Comparison of ENCODE assay signal across 8 mouse cellular contexts in genomic region chr13:83730155-83730712, GRCm38 (mm10).
DNase-seq lines count a peak whose midpoint lies in the region; ATAC-seq and TF ChIP-seq lines count a peak whose summit lies in the region.

No protein-coding gene starts in this region.

- no peak for ATAC-seq in erythroblast, adult 5-6 weeks (replicated peaks; ENCODE audit: low FRiP score, poor library complexity, severe bottlenecking)
- ATAC-seq in heart, embryonic 15.5 days (replicated peaks; ENCODE audit: insufficient number of reproducible peaks, insufficient read depth, low FRiP score, low read depth), result 0 out of 2 replicates have a peak, but pooled peaks have one; percentile 2
- ATAC-seq in megakaryocyte progenitor cell, adult 5-6 weeks (replicated peaks; ENCODE audit: poor library complexity), result peak; percentile 7; the same call in 1 of the 2 replicates

- intact Hi-C loops in left cerebral cortex, postnatal 25 days (cut with DNase I), result loop anchor here (2.0 kb wide), 1 partner anchor 619 kb away; no protein-coding TSS in a partner anchor

- no peak for DNase-seq in adrenal gland, postnatal 25 days
- no peak for DNase-seq in left cerebral cortex, postnatal 25 days (ENCODE audit: low spot score in 2 of 2)
- no peak for DNase-seq in spleen, adult 18-20 months

- TF ChIP-seq POLR2A in ES-Bruce4 (IDR thresholded peaks at IDR 0.05; ENCODE audit: insufficient read depth, low read length), result no peak

- peaks cover 97% of the 10 kb centered on the region for H3K27me3 ChIP-seq in erythroblast, embryonic 14.5 days (ENCODE audit: control insufficient read depth)
- H3K27me3 ChIP-seq in ES-Bruce4 (ENCODE audit: control insufficient read depth, insufficient read depth, low read length, poor library complexity, severe bottlenecking), result peaks cover 23% of the 10 kb centered on the region
- peaks cover 85% of the 10 kb centered on the region for H3K27me3 ChIP-seq in heart, embryonic 15.5 days

- H3K9me3 ChIP-seq in erythroblast, embryonic 14.5 days (ENCODE audit: control insufficient read depth, low read length), result peaks cover 2% of the 10 kb centered on the region; the same call in 1 of the 2 replicates
- H3K9me3 ChIP-seq in ES-Bruce4 (replicated peaks; ENCODE audit: control insufficient read depth, insufficient read depth, low read length, poor library complexity, severe bottlenecking), result no peaks in the 10 kb centered on the region
- 0 out of 2 replicates have a peak, but pooled peaks cover under 1% of the 10 kb centered on the region for H3K9me3 ChIP-seq in heart, embryonic 15.5 days (replicated peaks)

- H3K9ac ChIP-seq in ES-Bruce4 (ENCODE audit: low read depth, poor library complexity, severe bottlenecking), result peak overlapping the region; percentile 89
- H3K9ac ChIP-seq in heart, embryonic 15.5 days, result peak overlapping the region; percentile 70

- no peaks in the 10 kb centered on the region for H3K36me3 ChIP-seq in erythroblast, embryonic 14.5 days (ENCODE audit: control insufficient read depth)
- no peaks in the 10 kb centered on the region for H3K36me3 ChIP-seq in ES-Bruce4 (ENCODE audit: control insufficient read depth, insufficient read depth, low read length, poor library complexity, severe bottlenecking)
- H3K36me3 ChIP-seq in heart, embryonic 15.5 days, result no peaks in the 10 kb centered on the region

- H3K4me2 ChIP-seq in heart, embryonic 15.5 days, result peak overlapping the region; percentile 98

- 1% methylated on average over 16 of the region's 16 CpGs for WGBS in heart, embryonic 15.5 days

- TF ChIP-seq EP300 in ES-Bruce4 (IDR thresholded peaks at IDR 0.05; ENCODE audit: insufficient read depth, low read depth, low read length), result no peak

- H3K27ac ChIP-seq in ES-Bruce4 (ENCODE audit: insufficient read depth, low read length), result no peak overlapping the region
- H3K27ac ChIP-seq in heart, embryonic 15.5 days, result peak overlapping the region; percentile 78

- H3K4me3 ChIP-seq in erythroblast, embryonic 14.5 days (replicated peaks), result peak overlapping the region; percentile 40
- peak overlapping the region; percentile 78 for H3K4me3 ChIP-seq in ES-Bruce4 (ENCODE audit: low read depth, low read length)
- H3K4me3 ChIP-seq in heart, embryonic 15.5 days, result peak overlapping the region; percentile 72

- no peak for TF ChIP-seq CTCF in ES-Bruce4 (IDR thresholded peaks at IDR 0.05; ENCODE audit: low read depth, low read length)

- H3K4me1 ChIP-seq in erythroblast, embryonic 14.5 days (ENCODE audit: control insufficient read depth), result no peaks in the 10 kb centered on the region
- no peaks in the 10 kb centered on the region for H3K4me1 ChIP-seq in ES-Bruce4 (ENCODE audit: control insufficient read depth, insufficient read depth, low read length)
- peaks cover 32% of the 10 kb centered on the region for H3K4me1 ChIP-seq in heart, embryonic 15.5 days (replicated peaks)
